Mouse (Mus musculus): ENCODE results near the gene Fgf23.

- TF ChIP-seq CTCF (IDR thresholded peaks at IDR 0.05; ENCODE audit: low read depth), result no peak
- TF ChIP-seq EP300 (optimal IDR thresholded peaks at IDR 0.05), result no peak
Measured at GRCm38 (mm10) chr6:127044909-127045308, 27.8 kb upstream of the Fgf23 start.

Data from stomach, postnatal 0 days (tissue).